Mouse (Mus musculus): ENCODE data around the gene Rad21l. TPM values are rescaled to one million over a fixed set of nuclear protein-coding genes. Genes with fewer than 3 reads are reported as not detected.
A peak's percentile ranks its signal among the peaks of the same experiment; 100 is the strongest.
"Not testable (repeated sequence)": the region's sequence is repeated elsewhere in the genome, so short reads cannot be mapped to it uniquely, and the experiment has no call there.

Rad21l gene
- polyA plus RNA-seq, 1 experiment from 2014 or later: not detected

DNA sequence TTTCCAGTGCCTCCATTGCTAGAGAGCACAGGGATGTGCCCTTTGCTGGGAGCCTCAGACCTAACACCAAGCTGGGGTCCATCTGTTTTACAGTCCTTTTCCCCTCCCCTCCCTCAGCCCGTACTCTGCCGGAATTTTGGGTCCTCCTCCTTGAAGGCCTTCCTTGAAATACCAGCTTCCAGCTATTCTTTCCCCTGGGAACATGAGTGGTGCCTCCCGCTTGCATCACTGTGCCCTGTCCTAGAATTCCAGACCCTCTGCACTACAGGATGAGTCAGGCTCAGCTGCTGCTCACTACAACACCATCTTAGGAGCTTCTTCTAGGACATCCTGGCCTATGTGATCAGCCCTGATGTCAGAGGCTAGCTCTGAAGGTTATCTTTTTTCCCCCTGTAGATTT lies 44.6 kb downstream of the Rad21l start:
- 77% methylated on average over 3 of the region's 3 CpGs for WGBS
- ATAC-seq: no peak
- no peaks in the 10 kb centered on the region; the same call in 1 of the 2 replicates for H3K36me3 ChIP-seq

GRCm38 (mm10) chr2:151616551-151617329 lies 51.6 kb downstream of the Rad21l start:
- Histone ChIP-seq H3K4me3 (replicated peaks) (no peak overlapping the region), H3K9ac (replicated peaks) (no peak overlapping the region), H3K27me3 (no peaks in the 10 kb centered on the region), H3K27ac (no peak overlapping the region), H3K9me3 (no peaks in the 10 kb centered on the region), H3K4me2 (replicated peaks) (no peak overlapping the region), H3K4me1 (replicated peaks) (peaks cover 7% of the 10 kb centered on the region), H3K36me3 (no peaks in the 10 kb centered on the region)
- 76% methylated on average over 6 of the region's 6 CpGs for WGBS
- no peak for ATAC-seq

More for the DNA sequence above, 44.6 kb downstream of the Rad21l start:
- Histone ChIP-seq H3K4me1 (replicated peaks) (no peaks in the 10 kb centered on the region; the same call in 1 of the 2 replicates), H3K27me3 (no peaks in the 10 kb centered on the region), H3K27ac (no peak overlapping the region), H3K9ac (replicated peaks) (no peak overlapping the region), H3K9me3 (no peaks in the 10 kb centered on the region), H3K4me3 (replicated peaks) (no peak overlapping the region), H3K4me2 (replicated peaks) (no peak overlapping the region)

GRCm38 (mm10) chr2:151615779-151616178 lies 52.6 kb downstream of the Rad21l start:
- not testable (repeated sequence) for H3K27ac ChIP-seq; H3K9ac ChIP-seq (replicated peaks); H3K9me3 ChIP-seq; H3K4me1 ChIP-seq (replicated peaks); H3K36me3 ChIP-seq; H3K4me2 ChIP-seq (replicated peaks); H3K27me3 ChIP-seq; ATAC-seq; H3K4me3 ChIP-seq (replicated peaks)
- 79% methylated on average over 8 of the region's 8 CpGs for WGBS

DNA sequence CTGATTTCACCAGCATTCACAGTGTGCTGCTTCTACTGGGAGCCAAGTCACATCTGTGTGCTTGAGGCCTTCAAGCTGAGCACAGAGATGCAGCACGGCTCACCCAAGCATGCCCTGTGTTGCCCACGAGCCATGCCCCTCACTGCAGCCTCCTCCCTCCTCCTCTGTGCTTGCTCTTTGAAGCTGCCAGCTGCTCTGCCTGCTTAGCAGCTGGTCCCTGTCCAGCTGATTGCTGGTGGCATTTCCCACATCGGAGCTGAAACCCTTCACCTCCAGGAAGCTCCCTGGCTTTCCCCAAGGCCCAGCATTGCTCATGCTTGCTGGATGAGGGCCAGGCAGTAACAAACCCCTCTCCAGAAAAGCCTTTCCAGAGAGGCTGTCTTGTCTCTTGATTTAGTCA lies 58.4 kb downstream of the Rad21l start:
- H3K4me3 ChIP-seq (replicated peaks): no peak overlapping the region
- no peaks in the 10 kb centered on the region for H3K27me3 ChIP-seq
- H3K36me3 ChIP-seq: no peaks in the 10 kb centered on the region
- H3K27ac ChIP-seq: no peak overlapping the region
- H3K4me2 ChIP-seq (replicated peaks): no peak overlapping the region
- H3K9me3 ChIP-seq: no peaks in the 10 kb centered on the region
- peak; percentile 49 for ATAC-seq
- peaks cover 19% of the 10 kb centered on the region for H3K4me1 ChIP-seq (replicated peaks)
- H3K9ac ChIP-seq (replicated peaks): no peak overlapping the region
- 34% methylated on average over 3 of the region's 3 CpGs for WGBS

GRCm38 (mm10) chr2:151608435-151608834 lies 59.9 kb downstream of the Rad21l start:
- H3K27me3 ChIP-seq: no peaks in the 10 kb centered on the region
- H3K4me2 ChIP-seq (replicated peaks): no peak overlapping the region
- no peaks in the 10 kb centered on the region for H3K9me3 ChIP-seq
- WGBS: 68% methylated on average over 1 of the region's 1 CpGs
- peaks cover 35% of the 10 kb centered on the region for H3K4me1 ChIP-seq (replicated peaks)
- H3K9ac ChIP-seq (replicated peaks): no peak overlapping the region
- no peaks in the 10 kb centered on the region for H3K36me3 ChIP-seq
- H3K27ac ChIP-seq: no peak overlapping the region
- ATAC-seq: no peak
- H3K4me3 ChIP-seq (replicated peaks): no peak overlapping the region

GRCm38 (mm10) chr2:151605437-151605987 lies 62.8 kb downstream of the Rad21l start:
- Histone ChIP-seq H3K4me2 (replicated peaks) (no peak overlapping the region; the same call in 1 of the 2 replicates), H3K27ac (peak overlapping the region; percentile 55; the same call in 1 of the 2 replicates)
- ATAC-seq: peak; percentile 46

DNA sequence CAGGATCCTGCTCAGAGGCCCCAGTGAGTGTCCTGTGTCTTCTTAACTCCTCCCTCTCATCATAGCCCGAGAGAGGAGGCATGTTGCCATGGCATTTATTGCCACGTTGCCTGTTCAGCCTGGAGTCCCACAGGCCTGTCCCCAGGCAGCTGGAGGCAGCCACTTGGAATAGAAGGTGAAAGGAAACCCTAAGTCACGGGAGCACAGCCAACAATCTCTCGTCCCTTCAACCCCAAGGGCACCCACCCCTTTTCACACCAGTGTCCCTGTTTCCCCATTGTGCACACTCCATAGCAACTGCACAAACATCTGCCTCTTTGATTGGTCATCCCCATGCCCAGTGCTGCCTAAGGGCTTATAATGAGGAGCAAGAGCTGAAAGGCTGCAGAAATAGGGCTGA lies 64.7 kb downstream of the Rad21l start:
- WGBS: 4% methylated on average over 4 of the region's 4 CpGs
- 0 out of 2 replicates have a peak overlapping the region, but pooled peaks have one; percentile 4 for H3K9ac ChIP-seq (replicated peaks)
- H3K27me3 ChIP-seq: no peaks in the 10 kb centered on the region
- no peak overlapping the region for H3K4me2 ChIP-seq (replicated peaks)
- peak overlapping the region; percentile 25 for H3K27ac ChIP-seq
- no peaks in the 10 kb centered on the region for H3K9me3 ChIP-seq
- ATAC-seq: peak; percentile 88
- H3K4me3 ChIP-seq (replicated peaks): no peak overlapping the region
- peaks cover 41% of the 10 kb centered on the region for H3K4me1 ChIP-seq (replicated peaks)
- peaks cover 7% of the 10 kb centered on the region for H3K36me3 ChIP-seq

More at GRCm38 (mm10) chr2:151605437-151605987, 62.8 kb downstream of the Rad21l start:
- WGBS: 51% methylated on average over 11 of the region's 11 CpGs
- H3K27me3 ChIP-seq: no peaks in the 10 kb centered on the region
- H3K4me1 ChIP-seq (replicated peaks): peaks cover 49% of the 10 kb centered on the region
- H3K36me3 ChIP-seq: no peaks in the 10 kb centered on the region; the same call in 1 of the 2 replicates
- H3K9me3 ChIP-seq: no peaks in the 10 kb centered on the region
- no peak overlapping the region for H3K4me3 ChIP-seq (replicated peaks)
- H3K9ac ChIP-seq (replicated peaks): no peak overlapping the region

DNA sequence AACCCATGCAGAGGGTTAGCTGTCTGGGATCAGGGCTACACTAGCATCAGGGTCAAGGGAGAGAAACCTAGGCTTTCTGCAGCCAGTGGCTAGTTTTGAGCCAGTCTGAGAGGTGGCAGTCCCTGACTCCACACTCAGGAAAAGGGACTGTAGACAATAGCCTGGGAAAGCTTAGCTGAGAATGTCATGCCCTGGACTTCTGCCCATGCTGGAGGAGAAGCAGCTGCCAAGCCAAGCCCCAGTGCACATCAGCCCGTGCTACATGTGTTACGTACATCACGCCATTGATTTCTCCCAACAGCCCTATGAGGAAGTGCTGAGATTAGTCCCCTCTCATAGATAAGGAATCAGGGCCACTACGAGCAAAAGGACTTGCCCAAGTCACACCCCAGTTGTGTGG lies 66.2 kb downstream of the Rad21l start:
- WGBS: 86% methylated on average over 4 of the region's 4 CpGs
- Histone ChIP-seq H3K4me3 (replicated peaks) (no peak overlapping the region), H3K9ac (replicated peaks) (no peak overlapping the region), H3K9me3 (no peaks in the 10 kb centered on the region), H3K27me3 (no peaks in the 10 kb centered on the region), H3K4me1 (replicated peaks) (peaks cover 41% of the 10 kb centered on the region), H3K36me3 (peaks cover 7% of the 10 kb centered on the region), H3K4me2 (replicated peaks) (no peak overlapping the region), H3K27ac (no peak overlapping the region)
- ATAC-seq: no peak

DNA sequence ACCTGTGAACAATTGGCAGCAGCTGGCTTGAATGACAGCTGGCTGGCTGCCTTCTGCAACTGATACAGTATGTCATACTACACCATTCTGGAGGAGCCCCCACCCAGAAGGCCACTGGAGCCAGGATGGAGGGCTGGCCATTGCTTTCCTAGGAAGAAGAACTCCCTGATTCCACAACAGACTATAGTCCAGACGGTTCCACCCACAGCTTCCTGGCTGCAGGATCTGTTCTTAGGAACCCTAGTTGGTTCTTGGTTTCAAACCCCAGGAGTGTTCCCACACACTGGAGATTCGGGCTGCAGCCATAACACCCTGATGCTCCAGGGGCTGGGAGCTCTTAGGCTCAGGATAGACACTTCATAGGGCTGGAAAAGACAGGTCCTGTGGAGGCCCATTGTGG lies 70.3 kb downstream of the Rad21l start:
- peaks cover 27% of the 10 kb centered on the region for H3K36me3 ChIP-seq
- no peak overlapping the region for H3K9ac ChIP-seq (replicated peaks)
- H3K4me1 ChIP-seq (replicated peaks): peaks cover 10% of the 10 kb centered on the region
- WGBS: 83% methylated on average over 2 of the region's 2 CpGs
- no peaks in the 10 kb centered on the region for H3K27me3 ChIP-seq
- no peak overlapping the region for H3K4me2 ChIP-seq (replicated peaks)
- no peak overlapping the region for H3K4me3 ChIP-seq (replicated peaks)
- no peak overlapping the region for H3K27ac ChIP-seq
- no peaks in the 10 kb centered on the region for H3K9me3 ChIP-seq
- no peak for ATAC-seq

Other genes with a start within 250 kb of the Rad21l start
- gene 4921509C19Rik, start 192.4 kb downstream of the Rad21l start, polyA plus RNA-seq (2015; fragmentation: Nextera tagmentation; extraction: Ambion mirVana): not detected in 2 replicates
- gene Nsfl1c, start 174.4 kb downstream of the Rad21l start, polyA plus RNA-seq (2015; fragmentation: Nextera tagmentation; extraction: Ambion mirVana): 292 and 298 TPM in 2 replicates
- 507 and 515 TPM in 2 replicates for gene Fkbp1a, start 126.0 kb downstream of the Rad21l start, polyA plus RNA-seq (2015; fragmentation: Nextera tagmentation; extraction: Ambion mirVana)
- 0.61 and 0.62 TPM in 2 replicates for gene Sdcbp2, start 95.9 kb downstream of the Rad21l start, polyA plus RNA-seq (2015; fragmentation: Nextera tagmentation; extraction: Ambion mirVana)
- 9.4 and 12.6 TPM in 2 replicates for gene Snph, start 35.9 kb downstream of the Rad21l start, polyA plus RNA-seq (2015; fragmentation: Nextera tagmentation; extraction: Ambion mirVana)
- 15.1 and 16.0 TPM in 2 replicates for gene Tmem74b, start 33.5 kb upstream of the Rad21l start, polyA plus RNA-seq (2015; fragmentation: Nextera tagmentation; extraction: Ambion mirVana)
- gene Psmf1, start 75.7 kb upstream of the Rad21l start, polyA plus RNA-seq (2015; fragmentation: Nextera tagmentation; extraction: Ambion mirVana): 58.2 and 60.8 TPM in 2 replicates
- gene Rspo4, start 174.4 kb upstream of the Rad21l start, polyA plus RNA-seq (2015; fragmentation: Nextera tagmentation; extraction: Ambion mirVana): 0.07 and 0.08 TPM in 2 replicates
- 0.10 and 0.11 TPM in 2 replicates for gene Angpt4, start 242.7 kb upstream of the Rad21l start, polyA plus RNA-seq (2015; fragmentation: Nextera tagmentation; extraction: Ambion mirVana)

Measured in midbrain, embryonic 13.5 days (tissue).